Mouse (Mus musculus) layer of hippocampus, adult 2 months (tissue): ENCODE measurements at regions not wholly inside any gene's neighbourhood (a gene's known extent, or its start where the extent isn't known, plus 50 kb on each side); places are given as distances from the start of the nearest gene placed in this dataset.

Experiments
- DNase-seq, 2 experiments: peaks; one replicate each; pipeline ENCODE4 v3.0.0; 2022; ENCODE audit warnings: low spot score in 2 of 2
- H3K27ac ChIP-seq: fragments of 200-600 bp; 2 replicates; pipeline ENCODE4 v1.8.1; 2022
- H3K4me3 ChIP-seq: fragments of 200-600 bp; 2 replicates; pipeline ENCODE4 v1.8.1; 2022; ENCODE audit warnings: mild to moderate bottlenecking
- CTCF ChIP-seq: fragments of 200-600 bp; conservative IDR thresholded peaks from 2 replicates; pipeline ENCODE4 v1.8.1; 2022; ENCODE audit warnings: antibody characterized with exemption, mild to moderate bottlenecking, moderate library complexity

DNA sequence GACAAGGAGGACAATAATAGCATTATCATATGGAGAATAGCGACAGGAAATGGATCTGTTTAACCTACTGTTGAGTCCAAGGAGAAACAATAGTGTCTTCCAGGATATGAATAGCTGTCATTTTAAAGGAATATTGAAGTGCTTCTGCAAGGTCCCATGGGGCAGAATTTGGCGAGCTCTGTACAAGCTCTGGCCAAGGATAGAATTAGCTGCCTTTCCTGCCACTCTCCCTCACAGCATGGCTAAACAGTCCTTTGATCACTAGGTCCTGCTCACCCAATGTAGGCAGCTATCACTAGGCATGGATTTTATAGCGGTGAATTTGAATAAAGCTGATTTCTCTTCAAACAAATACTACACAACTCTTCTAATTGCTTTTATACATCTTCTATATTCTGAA is 74.2 kb upstream of the Map3k7 start:
- Histone ChIP-seq H3K4me3 (no peak overlapping the region), H3K27ac (no peak overlapping the region)
- DNase-seq: no peak
- TF ChIP-seq CTCF: no peak

DNA sequence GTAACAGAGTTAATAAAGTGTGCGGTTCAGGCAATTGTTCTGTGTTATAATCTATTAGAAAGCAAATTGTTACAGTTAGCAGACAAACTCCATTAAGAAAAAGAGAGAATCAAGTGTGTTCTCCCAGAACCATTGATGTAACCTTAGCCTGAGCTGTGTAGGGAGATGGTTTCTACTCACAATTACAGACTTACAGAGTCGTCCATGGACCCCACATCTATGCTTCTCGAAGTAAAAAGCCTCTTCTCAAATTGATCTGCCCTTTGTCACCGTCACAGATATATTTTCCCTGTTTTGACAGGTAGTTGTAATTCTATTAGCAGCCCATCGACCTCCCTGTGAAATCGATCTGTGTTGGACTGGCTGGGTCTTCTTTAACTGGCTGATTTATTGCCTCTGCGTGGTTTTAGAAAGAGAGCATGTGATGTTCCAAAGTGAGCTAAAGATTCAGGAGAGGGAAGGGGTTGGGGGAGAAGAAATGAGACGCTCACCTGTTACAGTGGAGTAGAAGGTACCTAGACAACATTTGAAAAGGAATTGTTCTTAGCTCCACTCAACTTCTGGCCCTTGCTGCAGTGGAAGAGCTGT is 54.7 kb upstream of the Map3k7 start:
- no peak overlapping the region for H3K4me3 ChIP-seq
- no peak overlapping the region for H3K27ac ChIP-seq
- no peak for TF ChIP-seq CTCF
- no peak for DNase-seq
